Mouse (Mus musculus) embryonic facial prominence, embryonic 11.5 days (tissue): ENCODE measurements around the gene Nexn. TPM values are rescaled to one million over a fixed set of nuclear protein-coding genes. Genes with fewer than 3 reads are reported as not detected.
A peak's percentile ranks its signal among the peaks of the same experiment; 100 is the strongest.

Experiments
- ATAC-seq: fragments of 200-750 bp; cut with Nextera tagmentation; replicated peaks from 2 replicates; pipeline ENCODE4 v1.8.0; 2017; ENCODE audit warnings: low read depth; ENCODE audit not compliant: insufficient number of reproducible peaks, low FRiP score, low TSS enrichment
- DNase-seq: peaks from one replicate; pipeline ENCODE4 v3.0.0-alpha.2; 2015; ENCODE audit warnings: low spot score
- H3K27ac ChIP-seq: fragments of 300-500 bp; sonication (generic); replicated peaks from 2 replicates; pipeline ENCODE4 v1.5.1; 2014; ENCODE audit warnings: mild to moderate bottlenecking, low read depth, low read length, control low read depth
- H3K27me3 ChIP-seq: fragments of 300-500 bp; sonication (generic); 2 replicates; pipeline ENCODE4 v1.6.1; 2014; ENCODE audit warnings: mild to moderate bottlenecking, low read length, moderate library complexity, mixed read lengths; ENCODE audit not compliant: control insufficient read depth, insufficient read depth
- H3K36me3 ChIP-seq: fragments of 300-500 bp; sonication (generic); replicated peaks from 2 replicates; pipeline ENCODE4 v1.6.1; 2014; ENCODE audit warnings: low read depth, mild to moderate bottlenecking, low read length, moderate library complexity, mixed read lengths; ENCODE audit not compliant: control insufficient read depth, insufficient read depth
- H3K4me1 ChIP-seq: fragments of 300-500 bp; sonication (generic); 2 replicates; pipeline ENCODE4 v1.6.1; 2014; ENCODE audit warnings: low read length, mixed read lengths; ENCODE audit not compliant: control insufficient read depth, insufficient read depth
- H3K4me2 ChIP-seq: fragments of 300-500 bp; sonication (generic); 2 replicates; pipeline ENCODE4 v1.6.1; 2014; ENCODE audit warnings: low read depth, mild to moderate bottlenecking, control low read depth, low read length, moderate library complexity
- H3K4me3 ChIP-seq: fragments of 300-500 bp; sonication (generic); 2 replicates; pipeline ENCODE4 v1.5.1; 2014; ENCODE audit warnings: low read depth, low read length, control low read depth
- H3K9ac ChIP-seq: fragments of 300-500 bp; sonication (generic); replicated peaks from 2 replicates; pipeline ENCODE4 v1.6.1; 2014; ENCODE audit warnings: mild to moderate bottlenecking, control low read depth, low read length
- H3K9me3 ChIP-seq: fragments of 300-500 bp; sonication (generic); replicated peaks from 2 replicates; pipeline ENCODE4 v1.6.1; 2016; ENCODE audit warnings: mild to moderate bottlenecking, low read length, inconsistent platforms, mixed read lengths; ENCODE audit not compliant: control insufficient read depth
- WGBS: fragments of 180-500 bp; shearing (Covaris S2); extraction: QIAGEN DNeasy Blood & Tissue Kit; methylation state at CpG from one replicate; pipeline ENCODE4 v1.1.7; 2014; 5-methylcytosine and 5-hydroxymethylcytosine counted together
- polyA plus RNA-seq: library from polyadenylated mRNA; unstranded; fragments of >200 nt; fragmentation: Nextera tagmentation; extraction: Ambion mirVana; gene quantifications from 2 replicates; pipeline ENCODE4 v1.2.1, GENCODE M21; 2014

Nexn gene
- polyA plus RNA-seq, 1 experiment from 2014 or later, result 4.9 TPM

- DNase-seq (peak; percentile 99), ATAC-seq (peak; percentile 95)
- no peaks in the 10 kb centered on the region; the same call in 1 of the 2 replicates for H3K36me3 ChIP-seq
- peaks cover 3% of the 10 kb centered on the region; the same call in 1 of the 2 replicates for H3K4me1 ChIP-seq
- H3K4me2 ChIP-seq, result peak within 1 kb of the TSS; percentile 78
- whole genome bisulfite sequencing, result under 1% methylated on average over 85 of the region's 85 CpGs
- no peaks in the 10 kb centered on the region for H3K9me3 ChIP-seq
- peak within 1 kb of the TSS; percentile 100 for H3K9ac ChIP-seq
- H3K4me3 ChIP-seq, result peak within 1 kb of the TSS; percentile 97
- no peaks in the 10 kb centered on the region for H3K27me3 ChIP-seq
- H3K27ac ChIP-seq, result peak within 1 kb of the TSS; percentile 99
These were observed 56.0 kb downstream of the Nexn start, which contains the start of the genes Dnajb4 and Fubp1 for GRCm38 (mm10) chr3:152209967-152210634. Dnajb4 (minus strand) TSS chr3:152210302. Fubp1 (plus strand) TSS chr3:152210422.

GRCm38 (mm10) chr3:152209177-152209966, 56.8 kb downstream of the Nexn start:
- H3K36me3 ChIP-seq, result no peaks in the 10 kb centered on the region
- DNase-seq (peak; percentile 57), ATAC-seq (peak; percentile 27)
- H3K27ac ChIP-seq, result peak overlapping the region; percentile 99
- H3K4me1 ChIP-seq, result peaks cover 3% of the 10 kb centered on the region; the same call in 1 of the 2 replicates
- peak overlapping the region; percentile 97 for H3K4me3 ChIP-seq
- H3K4me2 ChIP-seq, result peak overlapping the region; percentile 48
- no peaks in the 10 kb centered on the region for H3K27me3 ChIP-seq
- H3K9ac ChIP-seq, result peak overlapping the region; percentile 100
- WGBS, result 5% methylated on average over 25 of the region's 25 CpGs
- H3K9me3 ChIP-seq, result no peaks in the 10 kb centered on the region

DNA sequence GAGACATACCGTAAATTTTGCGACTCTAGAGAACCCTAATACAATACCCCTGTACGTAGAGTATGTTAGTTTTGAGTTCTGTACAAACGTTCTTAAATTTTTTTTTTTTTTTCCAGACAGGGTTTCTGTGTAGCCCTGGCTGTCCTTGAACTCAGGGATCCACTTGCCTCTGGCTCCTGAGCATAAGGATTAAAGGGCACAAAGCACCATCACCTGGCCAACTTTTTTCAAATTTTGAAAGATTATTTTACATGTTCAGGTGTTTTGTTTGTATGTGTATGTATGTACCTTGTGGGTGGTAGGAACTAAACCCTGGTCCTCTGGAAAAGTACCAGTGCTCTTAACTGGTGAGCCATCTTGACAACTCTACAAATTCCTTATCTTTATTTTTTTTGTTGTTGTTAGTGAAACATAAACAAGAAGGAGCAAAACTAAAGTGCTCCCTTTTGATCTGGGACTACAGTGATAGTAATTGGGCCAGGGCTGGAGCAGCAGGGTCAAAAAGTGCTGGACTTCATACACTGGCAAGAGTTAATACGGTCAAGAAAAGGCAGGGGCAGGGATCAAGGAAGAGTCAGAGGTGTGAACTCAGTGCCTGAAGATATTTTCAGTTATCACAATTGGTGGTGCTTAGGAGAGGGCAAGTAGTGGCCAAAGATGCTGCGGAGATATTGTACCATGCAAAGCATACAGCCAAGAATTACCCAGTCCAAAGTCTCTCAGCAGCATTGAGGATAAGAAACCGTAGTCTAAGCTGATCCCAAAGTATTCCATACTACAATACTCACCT, 57.9 kb downstream of the Nexn start:
- H3K4me3 ChIP-seq, result no peak overlapping the region
- H3K9me3 ChIP-seq, result no peaks in the 10 kb centered on the region
- ATAC-seq (no peak), DNase-seq (no peak)
- no peak overlapping the region for H3K4me2 ChIP-seq
- peaks cover 3% of the 10 kb centered on the region; the same call in 1 of the 2 replicates for H3K4me1 ChIP-seq
- H3K27ac ChIP-seq, result no peak overlapping the region
- no peaks in the 10 kb centered on the region for H3K36me3 ChIP-seq
- WGBS, result 94% methylated on average over 7 of the region's 7 CpGs
- H3K27me3 ChIP-seq, result no peaks in the 10 kb centered on the region
- no peak overlapping the region for H3K9ac ChIP-seq

DNA sequence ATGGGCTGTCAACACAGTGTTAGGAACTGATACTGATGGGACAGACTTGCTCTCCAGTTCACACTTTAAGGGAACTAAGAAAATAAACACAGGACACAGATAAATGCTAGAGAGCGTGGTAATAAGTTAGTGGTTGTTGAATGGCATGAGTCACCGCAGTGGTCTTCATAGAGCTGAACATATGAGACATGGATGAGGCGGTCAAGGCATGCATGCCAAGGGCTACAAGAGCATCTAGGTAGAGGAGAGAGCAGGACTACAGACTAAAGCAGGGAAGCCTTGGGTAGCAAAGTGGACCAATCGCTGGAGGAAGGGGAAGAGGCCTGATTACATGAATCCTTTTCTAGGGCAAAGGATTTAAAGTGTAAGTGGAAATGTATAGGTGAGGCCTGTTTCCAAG, 59.0 kb downstream of the Nexn start:
- Histone ChIP-seq H3K27ac (no peak overlapping the region), H3K27me3 (no peaks in the 10 kb centered on the region), H3K4me2 (no peak overlapping the region), H3K9ac (no peak overlapping the region), H3K4me3 (no peak overlapping the region), H3K4me1 (no peaks in the 10 kb centered on the region), H3K36me3 (no peaks in the 10 kb centered on the region), H3K9me3 (no peaks in the 10 kb centered on the region)
- DNase-seq, result no peak
- no peak for ATAC-seq
- 92% methylated on average over 4 of the region's 4 CpGs for WGBS

GRCm38 (mm10) chr3:152204577-152204976, 61.6 kb downstream of the Nexn start:
- Histone ChIP-seq H3K9me3 (no peaks in the 10 kb centered on the region), H3K36me3 (no peaks in the 10 kb centered on the region), H3K27ac (no peak overlapping the region), H3K4me1 (no peaks in the 10 kb centered on the region), H3K9ac (no peak overlapping the region), H3K4me3 (no peak overlapping the region), H3K27me3 (no peaks in the 10 kb centered on the region), H3K4me2 (no peak overlapping the region)
- DNase-seq (no peak), ATAC-seq (no peak)
- 89% methylated on average over 3 of the region's 3 CpGs for WGBS

GRCm38 (mm10) chr3:152203996-152204395, 62.2 kb downstream of the Nexn start:
- ATAC-seq (no peak), DNase-seq (no peak)
- no peaks in the 10 kb centered on the region for H3K9me3 ChIP-seq
- no peak overlapping the region for H3K9ac ChIP-seq
- H3K4me1 ChIP-seq, result no peaks in the 10 kb centered on the region
- H3K4me2 ChIP-seq, result no peak overlapping the region
- no peaks in the 10 kb centered on the region for H3K36me3 ChIP-seq
- H3K4me3 ChIP-seq, result no peak overlapping the region
- H3K27ac ChIP-seq, result no peak overlapping the region
- 72% methylated on average over 3 of the region's 3 CpGs for WGBS
- no peaks in the 10 kb centered on the region for H3K27me3 ChIP-seq

DNA sequence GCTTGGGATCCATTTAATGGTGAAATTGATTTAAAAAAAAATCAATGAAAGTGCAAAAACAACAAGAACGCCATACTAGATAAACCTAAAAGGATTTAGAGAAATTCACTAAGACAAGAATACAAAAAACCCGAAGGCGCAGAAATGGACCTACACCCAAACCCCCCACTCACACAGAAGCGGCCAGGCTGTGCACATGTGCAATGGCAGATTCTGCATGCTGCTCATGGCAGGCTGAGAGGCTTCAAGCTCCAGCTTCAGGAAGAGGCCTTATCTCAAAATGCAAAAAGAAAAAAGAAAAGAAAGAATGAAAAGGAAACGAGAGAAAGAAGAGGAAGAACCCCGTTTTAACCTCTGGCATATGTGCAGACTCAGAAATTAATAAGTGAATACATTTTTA, 62.7 kb downstream of the Nexn start:
- Histone ChIP-seq H3K4me3 (no peak overlapping the region), H3K9me3 (no peaks in the 10 kb centered on the region), H3K27ac (no peak overlapping the region), H3K9ac (no peak overlapping the region), H3K4me2 (no peak overlapping the region), H3K27me3 (no peaks in the 10 kb centered on the region), H3K36me3 (no peaks in the 10 kb centered on the region), H3K4me1 (no peaks in the 10 kb centered on the region)
- ATAC-seq (no peak), DNase-seq (no peak)
- WGBS, result 86% methylated on average over 6 of the region's 6 CpGs
